Mouse (Mus musculus) CD4-positive naive resting alpha-beta T cell, adult 57 days (primary cell): Measurements from ENCODE around the gene Oprm1. TPM values are rescaled to one million over a fixed set of nuclear protein-coding genes. Genes with fewer than 3 reads are reported as not detected.

ENCODE experiments used
- total RNA-seq: library from RNA; stranded (reverse); gene quantifications from one replicate; pipeline ENCODE4 v1.2.4, GENCODE M21; 2023

The Oprm1 gene
- total RNA-seq: not detected

GRCm38 (mm10) chr10:6758206-6758605 is at the start of gene Oprm1:
TSS of gene Oprm1 (plus strand) at chr10:6758506.

GRCm38 (mm10) chr10:6761287-6761811 is 3.0 kb downstream of the Oprm1 start, which contains the start of gene Gm10945:
TSS of gene Gm10945 (minus strand) at chr10:6761761.

GRCm38 (mm10) chr10:7052315-7053017 is 294.2 kb downstream of the Oprm1 start, which contains the start of gene Ipcef1:
TSS of gene Ipcef1 (minus strand) at chr10:7052478.

Other genes starting within 250 kb of the Oprm1 start
- not detected for gene Gm10945, start 3.3 kb downstream of the Oprm1 start, total RNA-seq